ENCODE assay signal across 1 mouse cellular context in the genomic region with DNA sequence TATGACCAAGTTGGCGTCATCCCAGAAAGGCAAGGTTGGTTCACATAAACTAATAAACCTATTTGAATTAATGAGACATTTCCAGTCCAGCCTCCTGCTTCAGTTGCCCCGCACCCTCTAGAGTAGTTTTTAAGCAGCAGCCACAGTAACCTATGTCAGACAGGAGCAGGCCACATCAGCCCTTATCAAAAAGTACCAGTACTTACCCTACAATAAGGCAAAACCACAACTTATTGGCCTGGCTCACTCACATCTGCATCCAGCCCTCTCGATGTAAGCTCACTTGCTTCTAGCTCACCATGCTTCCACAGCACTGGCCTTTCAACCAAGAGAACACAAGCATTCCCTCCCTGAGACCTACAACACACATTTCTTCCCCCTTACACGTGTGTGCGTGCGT.
TF ChIP-seq lines count a peak whose summit lies in the region.

No protein-coding gene starts in this region.

TF ChIP-seq in MEL, 35 proteins besides CTCF, POLR2A, EP300 and RAD21 (continued from another document):
- TF ChIP-seq ETS1 (IDR thresholded peaks at IDR 0.05; ENCODE audit: low read depth, low read length) (peak; percentile 68), MAFK (IDR thresholded peaks at IDR 0.05; ENCODE audit: borderline replicate concordance, low read depth, low read length) (no peak; the same call in 1 of the 2 replicates), POLR2AphosphoS2 (IDR thresholded peaks at IDR 0.05; ENCODE audit: low read length) (no peak), MAZ (IDR thresholded peaks at IDR 0.05; ENCODE audit: low read depth, low read length) (no peak), CHD1 (IDR thresholded peaks at IDR 0.05; ENCODE audit: low read depth, low read length) (no peak), MXI1 (IDR thresholded peaks at IDR 0.05; ENCODE audit: low read depth, low read length) (no peak; the same call in 1 of the 2 replicates), RCOR1 (IDR thresholded peaks at IDR 0.05; ENCODE audit: low read depth, low read length) (no peak), TAL1 (IDR thresholded peaks at IDR 0.05; ENCODE audit: low read length) (peak; percentile 92), KAT2A (conservative IDR thresholded peaks at IDR 0.05; ENCODE audit: low read depth, low read length) (no peak)
